Mouse (Mus musculus): ENCODE data around the gene Gmppb. TPM values are rescaled to one million over a fixed set of nuclear protein-coding genes. Genes with fewer than 3 reads are reported as not detected.
"Not testable (repeated sequence)": the region's sequence is repeated elsewhere in the genome, so short reads cannot be mapped to it uniquely, and the experiment has no call there.

Gmppb gene
- 18.1 and 22.1 TPM in 2 replicates for total RNA-seq (2021)
- long read RNA-seq, transcript Gmppb-201 (10 exons, 1,429 nt) = minor isoform, 6 of 60 reads
- long read RNA-seq, transcript Gmppb-202 (9 exons, 2,702 nt) = major isoform, 46 of 60 reads
- long read RNA-seq, partial matches to known transcripts = 1 of 60 reads
- long read RNA-seq, other reads (novel, unspliced or antisense) = 7 of 60 reads

DNA sequence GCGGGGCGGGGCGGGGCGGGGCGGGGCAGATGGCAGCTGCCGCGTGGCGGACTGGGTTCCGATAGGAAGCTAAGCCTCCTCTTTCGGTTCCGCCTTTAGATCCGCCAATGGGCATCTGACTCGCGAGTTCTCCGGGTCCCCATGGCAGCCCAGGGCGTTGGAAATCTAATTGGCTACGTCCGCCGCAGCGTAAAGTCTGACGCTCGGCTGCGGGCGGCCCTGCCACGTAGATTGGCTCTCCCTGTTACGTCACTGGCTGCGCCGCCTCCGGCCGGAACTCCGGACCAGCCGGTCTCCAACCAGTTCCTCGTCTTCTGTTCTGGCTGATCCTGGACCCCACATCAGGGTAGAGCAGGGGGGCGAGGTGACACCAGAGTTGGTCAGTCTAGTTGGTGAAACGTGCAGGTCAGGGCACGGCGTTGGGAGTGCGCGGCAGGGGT lies at the start of gene Gmppb:
TSS of gene Gmppb (plus strand) at position 227 of the 440 bp plus-strand sequence.
- DNase-seq = peak; percentile 95

DNA sequence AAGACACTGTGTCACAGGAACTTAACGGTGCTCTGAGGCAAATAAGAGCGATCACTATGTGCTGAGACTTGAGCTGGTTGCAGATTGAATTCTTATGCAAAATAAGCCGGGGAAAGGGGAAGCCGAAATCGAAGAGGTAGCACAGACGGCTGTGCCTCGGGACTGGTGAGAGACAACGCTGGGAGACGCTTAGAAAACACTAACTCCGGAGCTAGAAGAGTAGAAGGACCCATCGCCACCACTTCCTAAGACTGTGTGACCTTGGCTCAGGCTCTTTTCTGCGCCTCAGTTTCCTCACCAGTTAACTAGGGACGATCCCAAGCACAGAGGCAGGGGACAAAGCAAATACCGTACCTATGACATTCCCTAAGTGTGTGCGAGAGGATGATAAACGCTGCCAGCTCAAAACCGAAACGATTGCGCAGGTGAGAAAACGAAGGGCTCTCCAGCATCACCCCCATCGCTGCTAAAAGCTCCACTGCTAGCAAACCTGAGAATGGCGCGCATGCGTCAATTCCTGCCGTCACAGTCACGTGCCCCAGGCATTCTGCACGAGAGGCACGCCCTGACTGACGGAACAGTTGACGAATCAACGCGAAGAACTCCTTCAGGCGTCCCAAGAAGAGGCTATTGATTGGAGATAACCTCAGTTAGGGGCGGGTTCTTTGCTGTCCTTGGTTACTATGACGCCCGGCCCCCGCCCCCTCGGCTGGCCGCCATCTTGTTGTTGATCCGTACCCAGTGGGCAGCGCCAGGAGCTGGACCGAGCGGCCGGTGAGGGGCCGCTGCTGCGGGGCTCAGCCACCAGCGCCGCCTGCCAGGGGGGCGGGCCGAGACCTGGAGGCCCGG lies 46.9 kb upstream of the Gmppb start, which contains the start of gene Ip6k1:
TSS of gene Ip6k1 (plus strand) at position 580 of the 849 bp plus-strand sequence.
- DNase-seq = peak; percentile 99

- DNase-seq = peak; percentile 40
Observed at GRCm38 (mm10) chr9:108002778-108003530, 46.1 kb upstream of the Gmppb start.

DNA sequence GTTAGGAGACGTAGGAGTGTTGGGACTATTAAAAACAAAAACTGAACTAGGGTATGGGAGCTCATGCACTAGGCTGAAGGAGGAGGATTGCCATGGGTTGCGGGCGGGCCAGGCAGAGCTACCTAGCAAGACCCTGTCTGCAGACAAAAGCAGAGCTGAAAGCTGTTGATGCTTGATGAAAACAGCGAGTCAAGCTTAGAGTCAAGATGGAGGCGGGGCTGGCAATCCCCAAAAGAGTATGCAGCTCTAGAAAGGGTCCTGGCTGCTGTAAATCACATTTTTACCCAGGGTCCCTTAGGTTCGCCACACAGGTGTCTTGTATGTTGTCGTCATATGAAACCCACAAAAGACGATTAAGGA lies 45.5 kb upstream of the Gmppb start:
- no peak for DNase-seq

- DNase-seq = no peak
Observed at GRCm38 (mm10) chr9:108008041-108008440, 41.0 kb upstream of the Gmppb start.

DNA sequence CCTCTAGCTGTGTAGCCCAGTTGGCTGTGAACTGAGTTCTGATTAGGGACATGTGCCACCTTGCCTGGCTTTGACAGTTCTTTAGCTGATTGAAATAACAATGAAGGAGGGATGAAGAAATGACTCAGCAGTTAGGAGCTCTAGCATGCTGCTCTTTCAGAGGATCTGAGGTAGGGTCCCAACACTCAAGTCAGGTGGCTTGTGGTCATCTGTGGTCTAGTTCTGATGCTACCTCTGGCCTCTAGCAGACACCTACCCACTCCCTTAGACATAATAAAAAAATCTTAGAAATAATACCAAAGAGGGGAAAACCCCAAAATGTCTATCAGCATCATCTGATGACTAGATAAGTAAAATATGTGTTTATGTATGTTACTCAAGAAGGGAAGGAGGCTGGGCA lies 38.7 kb upstream of the Gmppb start:
- DNase-seq = no peak

DNA sequence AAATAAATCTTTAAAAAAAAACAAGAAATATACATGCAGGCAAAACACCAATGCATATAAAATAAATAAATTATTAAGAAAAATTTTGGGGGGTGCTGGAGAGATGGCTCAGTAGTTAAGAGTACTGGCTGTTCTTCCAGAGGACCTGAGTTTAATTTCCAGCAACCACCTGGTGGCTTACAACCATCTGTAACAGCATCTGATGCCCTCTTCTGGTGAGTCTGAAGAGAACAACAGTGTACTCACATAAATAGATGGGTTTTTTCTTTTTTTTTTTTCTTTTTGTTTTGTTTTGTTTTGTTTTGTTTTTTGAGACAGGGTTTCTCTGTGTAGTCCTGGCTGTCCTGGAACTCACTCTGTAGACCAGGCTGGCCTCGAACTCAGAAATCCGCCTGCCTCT lies 35.5 kb upstream of the Gmppb start:
- not testable (repeated sequence) for DNase-seq

DNA sequence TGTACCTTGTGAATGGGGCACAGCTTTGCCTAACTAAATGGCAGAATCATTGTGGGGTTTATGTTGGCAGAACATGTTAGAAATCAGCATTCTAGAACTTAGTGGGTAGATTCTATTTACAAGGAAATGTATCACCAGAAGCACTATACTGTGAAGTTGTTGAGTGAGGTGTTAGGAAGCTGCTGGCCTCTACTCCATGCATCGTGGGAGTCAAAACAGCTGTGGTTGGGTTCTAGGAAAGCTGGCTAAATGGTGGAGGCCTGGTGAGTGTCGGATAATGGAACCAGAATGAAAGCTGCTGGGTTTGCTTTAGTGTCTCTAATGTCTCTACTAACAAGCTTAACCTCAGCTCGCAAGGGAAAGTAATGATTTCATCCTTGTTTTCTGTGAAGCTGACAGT lies 31.9 kb upstream of the Gmppb start:
- DNase-seq = no peak

GRCm38 (mm10) chr9:108020741-108021140 lies 28.3 kb upstream of the Gmppb start:
- DNase-seq = no peak

DNA sequence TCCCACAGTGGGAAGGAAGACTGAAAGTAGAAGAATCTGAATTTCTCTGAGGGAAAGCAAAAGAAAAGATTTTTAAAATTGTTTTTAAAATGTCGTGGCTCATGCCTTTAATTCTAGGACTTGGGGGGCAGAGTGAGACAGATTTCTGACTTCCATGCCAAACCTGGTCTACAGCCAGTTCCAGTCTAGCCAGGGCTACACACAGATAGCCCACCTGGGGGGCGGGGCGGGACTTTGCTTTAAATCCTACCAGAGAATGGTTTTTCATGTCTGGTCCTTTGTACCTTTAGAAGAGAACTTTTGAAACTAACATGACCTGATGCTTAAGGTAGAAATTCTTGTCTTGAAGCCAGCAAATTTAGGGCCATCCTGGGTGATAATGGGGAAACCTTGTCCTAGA lies 25.8 kb upstream of the Gmppb start:
- no peak for DNase-seq

GRCm38 (mm10) chr9:108026584-108026983 lies 22.5 kb upstream of the Gmppb start:
- no peak for DNase-seq

DNA sequence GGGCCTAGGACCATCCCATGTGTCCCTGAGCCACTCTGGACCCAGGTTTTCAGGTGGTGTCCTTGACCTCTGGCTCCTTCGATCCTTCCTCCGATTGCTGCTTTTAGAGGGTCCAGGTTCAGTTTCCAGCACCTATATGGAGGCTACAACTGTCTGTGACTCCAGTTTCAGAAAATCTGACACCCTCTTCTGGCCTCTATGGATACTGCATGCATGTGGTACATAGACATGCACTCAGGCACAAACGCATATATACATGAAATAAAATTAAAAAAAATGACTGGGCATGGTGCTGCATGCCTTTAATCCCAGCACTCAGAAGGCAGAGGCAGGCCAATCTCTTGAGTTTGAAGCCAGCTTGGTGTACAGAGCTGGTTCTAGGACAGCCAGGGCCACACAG lies 21.2 kb upstream of the Gmppb start:
- no peak for DNase-seq

DNA sequence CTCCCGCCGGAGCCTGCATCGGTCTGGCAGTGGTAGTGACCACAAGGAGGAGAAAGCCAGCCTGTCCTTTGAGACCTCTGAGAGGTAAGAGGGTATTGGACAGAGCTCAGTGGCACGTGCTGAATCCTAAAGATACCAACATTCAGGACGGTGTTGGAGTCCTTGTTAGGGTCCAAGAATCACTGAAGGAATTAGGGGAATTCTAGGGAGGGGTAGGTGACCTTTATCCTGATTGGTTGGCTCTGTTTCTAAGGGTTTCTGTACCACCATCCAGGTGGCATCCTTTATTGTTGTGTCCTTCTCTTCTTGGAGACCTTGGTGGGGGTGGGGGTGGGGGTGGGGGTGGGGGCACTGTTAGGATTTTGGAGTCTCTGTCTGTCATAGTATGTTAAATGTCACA lies 16.9 kb upstream of the Gmppb start:
- no peak for DNase-seq

- DNase-seq = no peak
Observed at GRCm38 (mm10) chr9:108035331-108036156, 13.5 kb upstream of the Gmppb start.

DNA sequence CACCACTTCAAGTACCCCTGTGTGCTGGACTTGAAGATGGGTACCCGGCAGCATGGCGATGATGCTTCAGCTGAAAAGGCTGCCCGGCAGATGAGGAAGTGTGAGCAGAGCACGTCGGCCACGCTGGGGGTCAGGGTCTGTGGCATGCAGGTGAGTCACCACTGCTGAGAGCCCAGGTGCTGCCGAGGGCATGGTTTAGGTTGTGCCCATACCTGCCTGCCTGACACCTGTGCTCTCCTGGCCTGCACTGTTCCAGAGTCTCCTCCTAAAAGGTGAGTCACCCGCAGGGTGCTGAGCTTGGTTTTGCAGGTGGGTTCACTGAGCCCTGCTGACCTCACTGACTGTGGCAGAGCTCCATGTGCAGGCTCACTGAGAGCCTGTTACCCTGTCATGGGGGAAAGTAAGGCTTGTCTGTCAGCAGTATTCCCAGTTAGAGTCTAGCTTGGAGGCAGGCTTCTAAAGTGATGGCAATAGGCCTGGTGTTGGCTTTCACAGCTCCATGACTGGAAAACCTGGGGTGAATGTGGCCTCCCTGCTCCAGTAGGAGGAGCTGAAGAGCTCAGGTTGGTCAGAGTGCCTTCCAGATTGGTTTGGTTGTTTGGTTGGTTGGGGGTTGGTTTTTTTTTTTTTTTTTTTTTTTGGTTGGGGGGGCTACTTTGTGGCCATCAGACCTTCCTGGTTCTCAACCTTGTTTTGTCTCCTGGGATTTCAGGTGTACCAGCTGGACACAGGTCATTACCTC lies 4.1 kb upstream of the Gmppb start:
- no peak for DNase-seq

- DNase-seq = no peak
Observed at GRCm38 (mm10) chr9:108046582-108046981, 2.5 kb upstream of the Gmppb start.

- no peak for DNase-seq
Observed at GRCm38 (mm10) chr9:108047601-108048565, 1.2 kb upstream of the Gmppb start.

DNA sequence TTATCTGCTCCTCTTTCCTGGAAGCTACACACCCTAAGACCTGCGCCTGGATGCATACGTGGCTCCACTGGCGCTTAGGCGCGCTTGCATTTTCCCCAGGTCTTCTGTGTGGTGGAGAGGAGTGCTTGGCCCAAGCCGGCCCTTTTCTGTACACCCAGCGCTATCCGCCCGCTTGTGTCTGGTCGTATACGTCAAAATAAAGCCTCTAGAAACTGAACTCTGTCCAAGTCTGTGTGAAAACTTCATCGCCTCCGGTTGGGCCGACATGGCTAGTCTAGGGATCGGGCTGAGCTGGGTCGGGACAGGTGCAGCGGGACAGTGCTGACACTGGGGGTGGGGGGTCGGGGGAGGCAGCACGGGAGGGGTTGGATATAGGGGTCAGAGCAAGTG lies 481 bp upstream of the Gmppb start:
- no peak for DNase-seq

GRCm38 (mm10) chr9:108049561-108050251 lies 664 bp downstream of the Gmppb start:
- no peak for DNase-seq
